Mouse (Mus musculus): ENCODE results near the gene Bhlhe23. TPM values are rescaled to one million over a fixed set of nuclear protein-coding genes. Genes with fewer than 3 reads are reported as not detected.

Gene Bhlhe23
- not detected for polyA plus RNA-seq (2012; fragmentation: generic; extraction: Trizol)

GRCm38 (mm10) chr2:180776793-180777192, at the start of gene Bhlhe23:
Gene Bhlhe23 (minus strand): TSS chr2:180776900.

GRCm38 (mm10) chr2:180724585-180725413, 51.9 kb downstream of the Bhlhe23 start, which contains the start of gene Slc17a9:
Gene Slc17a9 (plus strand): TSS chr2:180725263.

Other genes starting within 250 kb of the Bhlhe23 start
- gene Mrgbp, start 195.6 kb downstream of the Bhlhe23 start, polyA plus RNA-seq (2012; fragmentation: generic; extraction: Trizol): 10 to 100 TPM in 1 of 2 experiments, 1 to 10 TPM in 1; 4.5 to 13.7 TPM
- 10 to 100 TPM; 41.1 to 83.0 TPM for gene Ogfr, start 187.7 kb downstream of the Bhlhe23 start, polyA plus RNA-seq (2012; fragmentation: generic; extraction: Trizol)
- gene Col9a3, start 179.1 kb downstream of the Bhlhe23 start, polyA plus RNA-seq (2012; fragmentation: generic; extraction: Trizol): 1 to 10 TPM in 1 of 2 experiments, under 1 TPM in 1; 0.16 to 1.4 TPM
- not detected for gene Tcfl5, start 134.2 kb downstream of the Bhlhe23 start, polyA plus RNA-seq (2012; fragmentation: generic; extraction: Trizol)
- 1 to 10 TPM in 1 of 2 experiments, under 1 TPM in 1; 0.96 to 8.3 TPM for gene Dido1, start 66.9 kb downstream of the Bhlhe23 start, polyA plus RNA-seq (2012; fragmentation: generic; extraction: Trizol)
- 10 to 100 TPM; 12.0 to 35.0 TPM for gene Gid8, start 66.8 kb downstream of the Bhlhe23 start, polyA plus RNA-seq (2012; fragmentation: generic; extraction: Trizol)
- under 1 TPM in 1 of 2 experiments, not detected in 1; 0.28 TPM for gene Slc17a9, start 51.6 kb downstream of the Bhlhe23 start, polyA plus RNA-seq (2012; fragmentation: generic; extraction: Trizol)
- gene Ythdf1, start 144.0 kb upstream of the Bhlhe23 start, polyA plus RNA-seq (2012; fragmentation: generic; extraction: Trizol): 10 to 100 TPM in 1 of 2 experiments, 1 to 10 TPM in 1; 8.9 to 21.8 TPM
- gene Birc7, start 152.1 kb upstream of the Bhlhe23 start, polyA plus RNA-seq (2012; fragmentation: generic; extraction: Trizol): not detected
- not detected for gene Nkain4, start 177.8 kb upstream of the Bhlhe23 start, polyA plus RNA-seq (2012; fragmentation: generic; extraction: Trizol)
- 10 to 100 TPM; 25.6 to 47.4 TPM for gene Arfgap1, start 190.3 kb upstream of the Bhlhe23 start, polyA plus RNA-seq (2012; fragmentation: generic; extraction: Trizol)
- under 1 TPM; 0.08 to 0.86 TPM for gene Col20a1, start 209.6 kb upstream of the Bhlhe23 start, polyA plus RNA-seq (2012; fragmentation: generic; extraction: Trizol)

Measured in C3H10T1/2 (cell line).